Mouse (Mus musculus) spleen, adult 2 months (tissue): ENCODE measurements around the gene Rims3. TPM values are rescaled to one million over a fixed set of nuclear protein-coding genes. Genes with fewer than 3 reads are reported as not detected.

Experiments
- DNase-seq, 2 experiments: peaks; one replicate each; pipeline versions ENCODE4 v3.0.0 to v3.0.0-alpha.2; 2012 to 2021; ENCODE audit warnings: low spot score in 2 of 2, low read depth in 1 of 2
- H3K27ac ChIP-seq: fragments of 200-500 bp; 2 replicates; pipeline ENCODE4 v1.5.1; 2012; ENCODE audit warnings: low read length, inconsistent platforms; ENCODE audit not compliant: insufficient read depth
- H3K27me3 ChIP-seq: fragments of 200-500 bp; 2 replicates; pipeline ENCODE4 v1.6.1; 2012; ENCODE audit warnings: mild to moderate bottlenecking, moderate library complexity, low read length, inconsistent platforms; ENCODE audit not compliant: control insufficient read depth, insufficient read depth
- H3K36me3 ChIP-seq: fragments of 200-500 bp; 2 replicates; pipeline ENCODE4 v1.6.1; 2012; ENCODE audit warnings: mild to moderate bottlenecking, low read length, inconsistent platforms; ENCODE audit not compliant: control insufficient read depth, insufficient read depth
- H3K4me1 ChIP-seq: fragments of 200-500 bp; 2 replicates; pipeline ENCODE4 v1.6.1; 2011; ENCODE audit warnings: inconsistent platforms; ENCODE audit not compliant: control insufficient read depth, insufficient read depth, insufficient read length
- H3K4me3 ChIP-seq: fragments of 200-500 bp; 2 replicates; pipeline ENCODE4 v1.5.1; 2011; ENCODE audit warnings: mild to moderate bottlenecking, inconsistent platforms; ENCODE audit not compliant: insufficient read depth, insufficient read length; ENCODE audit errors: extremely low read depth
- CTCF ChIP-seq: fragments of 200-500 bp; IDR thresholded peaks from 2 replicates; pipeline ENCODE4 v1.5.1; 2011; ENCODE audit warnings: mild to moderate bottlenecking, inconsistent platforms; ENCODE audit not compliant: insufficient read depth, insufficient read length, insufficient replicate concordance; ENCODE audit errors: extremely low read depth
- POLR2A ChIP-seq: fragments of 200-500 bp; IDR thresholded peaks from 2 replicates; pipeline ENCODE4 v1.6.1; 2011; ENCODE audit warnings: low read depth, low read length, inconsistent platforms
- WGBS: fragments of 180-500 bp; shearing (Covaris S2); methylation state at CpG from one replicate; pipeline ENCODE4 v1.1.7; 2018; 5-methylcytosine and 5-hydroxymethylcytosine counted together
- polyA plus RNA-seq: library from polyadenylated mRNA; depleted of rRNA; stranded (reverse); fragments of >200 nt; gene quantifications from 2 replicates; pipeline ENCODE4 v1.2.3, GENCODE M21; 2012

Gene Rims3
- polyA plus RNA-seq, 1 experiment = 8.7 TPM

DNA sequence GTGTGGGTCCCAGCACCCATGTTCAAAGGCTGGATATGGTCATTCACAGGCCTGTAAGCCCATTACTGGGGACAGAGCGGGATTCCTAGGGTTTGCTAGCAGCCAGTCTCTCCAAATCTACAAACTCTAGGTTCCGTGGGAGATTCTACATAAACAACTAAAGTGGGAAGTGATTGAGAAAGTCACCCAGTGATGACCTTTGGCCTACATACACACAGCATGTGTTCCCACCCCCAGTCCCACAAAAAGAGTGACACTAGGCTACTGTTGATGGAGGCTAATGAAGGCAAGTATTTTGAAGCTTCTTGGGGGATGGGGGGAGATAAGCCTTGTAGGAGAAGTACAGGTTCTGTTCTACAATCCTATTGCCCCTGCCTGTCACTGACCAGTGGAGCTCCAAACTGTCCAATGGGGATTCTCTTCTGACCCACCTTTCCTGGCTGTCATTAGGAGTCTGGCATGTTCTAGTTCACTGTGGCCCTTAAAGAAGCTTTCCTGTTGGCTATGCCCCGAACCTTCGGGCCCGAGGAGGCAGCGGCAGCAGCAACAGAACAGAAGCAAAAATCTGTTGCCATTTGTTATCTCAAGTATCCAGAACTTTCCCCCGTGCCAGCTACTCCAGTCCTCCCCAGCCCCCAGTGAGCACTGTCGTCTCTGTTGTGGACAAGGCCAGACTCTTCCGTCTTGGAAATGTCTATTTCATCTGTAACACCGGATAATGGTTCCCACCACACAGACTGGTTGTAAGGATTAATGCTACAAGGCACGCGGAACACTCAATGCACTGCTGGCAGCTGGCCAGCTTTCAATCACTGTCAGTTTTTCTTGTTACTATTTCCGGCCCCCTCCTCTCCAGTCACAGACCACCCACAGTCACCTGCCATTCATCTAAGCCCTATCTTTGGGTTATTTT, 30.8 kb downstream of the Rims3 start:
- no peaks in the 10 kb centered on the region for H3K27me3 ChIP-seq
- H3K36me3 ChIP-seq = no peaks in the 10 kb centered on the region
- 58% methylated on average over 13 of the region's 13 CpGs for WGBS
- TF ChIP-seq CTCF (no peak), POLR2A (no peak)
- no peaks in the 10 kb centered on the region for H3K4me1 ChIP-seq
- no peak overlapping the region for H3K27ac ChIP-seq
- H3K4me3 ChIP-seq = no peak overlapping the region
- no peak for DNase-seq

- DNase-seq = no peak
- no peak overlapping the region for H3K27ac ChIP-seq
- no peak for TF ChIP-seq POLR2A
- TF ChIP-seq CTCF = no peak
- no peak overlapping the region for H3K4me3 ChIP-seq
- H3K36me3 ChIP-seq = no peaks in the 10 kb centered on the region
- WGBS = 43% methylated on average over 4 of the region's 4 CpGs
- H3K4me1 ChIP-seq = no peaks in the 10 kb centered on the region
- H3K27me3 ChIP-seq = no peaks in the 10 kb centered on the region
Observed at GRCm38 (mm10) chr4:120886131-120886530, 31.5 kb downstream of the Rims3 start.

- no peak for TF ChIP-seq CTCF
- no peak for TF ChIP-seq POLR2A
- Histone ChIP-seq H3K4me3 (no peak overlapping the region), H3K27ac (no peak overlapping the region), H3K36me3 (no peaks in the 10 kb centered on the region), H3K27me3 (no peaks in the 10 kb centered on the region), H3K4me1 (no peaks in the 10 kb centered on the region)
- no peak for DNase-seq
- WGBS = 94% methylated on average over 5 of the region's 5 CpGs
Observed at GRCm38 (mm10) chr4:120886811-120887210, 32.2 kb downstream of the Rims3 start.

- peak; percentile 29; the same call in 1 of the 2 replicates for TF ChIP-seq CTCF
- TF ChIP-seq POLR2A = no peak
- Histone ChIP-seq H3K27ac (no peak overlapping the region), H3K4me1 (no peaks in the 10 kb centered on the region), H3K27me3 (no peaks in the 10 kb centered on the region), H3K36me3 (no peaks in the 10 kb centered on the region), H3K4me3 (no peak overlapping the region)
- DNase-seq = peak in 1 of 2 experiments; percentile 37
- 32% methylated on average over 8 of the region's 8 CpGs for WGBS
Observed at GRCm38 (mm10) chr4:120887381-120888112, 32.9 kb downstream of the Rims3 start.

GRCm38 (mm10) chr4:120888884-120889283, 34.3 kb downstream of the Rims3 start:
- no peak for TF ChIP-seq CTCF
- no peak for TF ChIP-seq POLR2A
- Histone ChIP-seq H3K4me1 (no peaks in the 10 kb centered on the region), H3K36me3 (no peaks in the 10 kb centered on the region), H3K4me3 (no peak overlapping the region), H3K27me3 (no peaks in the 10 kb centered on the region), H3K27ac (no peak overlapping the region)
- 77% methylated on average over 8 of the region's 8 CpGs for WGBS
- no peak for DNase-seq

DNA sequence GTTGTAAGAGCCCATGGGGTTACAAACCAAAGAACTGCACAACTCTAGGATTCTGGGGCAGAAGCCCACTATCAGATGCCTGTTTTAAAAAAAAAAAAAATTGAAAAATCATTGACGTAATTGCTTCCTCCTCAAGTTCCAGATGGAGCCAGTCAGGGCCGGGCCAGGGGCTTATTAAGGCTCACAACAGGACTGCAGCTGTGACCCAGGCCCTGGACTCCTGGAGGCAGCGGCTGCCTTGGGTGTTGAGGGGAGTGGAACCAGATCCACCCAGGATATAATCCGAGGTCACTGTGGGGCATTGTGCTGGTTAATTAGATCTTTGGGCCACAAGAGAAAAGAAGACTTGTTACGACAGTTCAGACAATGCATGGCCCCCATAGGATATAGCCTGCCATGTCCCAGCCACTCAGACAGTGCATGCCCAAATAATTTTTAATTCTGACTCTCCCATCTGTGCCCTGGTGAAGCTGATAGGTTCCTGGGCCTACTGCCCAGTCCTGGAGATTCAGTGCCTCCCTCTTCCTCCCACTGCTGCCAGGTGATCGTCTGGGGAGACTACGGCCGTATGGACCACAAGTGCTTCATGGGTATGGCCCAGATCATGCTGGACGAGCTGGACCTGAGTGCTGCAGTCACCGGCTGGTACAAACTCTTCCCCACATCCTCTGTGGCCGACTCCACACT, 36.3 kb downstream of the Rims3 start:
- no peak for DNase-seq
- WGBS = 86% methylated on average over 11 of the region's 11 CpGs
- Histone ChIP-seq H3K36me3 (no peaks in the 10 kb centered on the region), H3K4me1 (no peaks in the 10 kb centered on the region), H3K4me3 (no peak overlapping the region), H3K27ac (no peak overlapping the region), H3K27me3 (no peaks in the 10 kb centered on the region)
- TF ChIP-seq CTCF = no peak
